Mouse (Mus musculus): ENCODE measurements around the gene Tut7. TPM values are rescaled to one million over a fixed set of nuclear protein-coding genes. Genes with fewer than 3 reads are reported as not detected.
A peak's percentile ranks its signal among the peaks of the same experiment; 100 is the strongest.
"Not testable (repeated sequence)": the region's sequence is repeated elsewhere in the genome, so short reads cannot be mapped to it uniquely, and the experiment has no call there.

Gene Tut7
- polyA plus RNA-seq, 1 experiment from 2014 or later: 35.0 TPM

- ATAC-seq (ENCODE audit: insufficient number of reproducible peaks, insufficient read depth, low FRiP score, low read depth): no peak
- Histone ChIP-seq H3K27ac (replicated peaks in 1 of 2; ENCODE audit: control insufficient read depth in 1 of 2, insufficient read depth in 1 of 2, low read depth in 2 of 2, low read length in 2 of 2) (0 out of 4 replicates have a peak overlapping the region, but pooled peaks of 1 of the 2 experiments have one; percentile 25), H3K9me3 (ENCODE audit: control insufficient read depth, low read length) (no peaks in the 10 kb centered on the region; the same call in 1 of the 2 replicates), H3K36me3 (ENCODE audit: control insufficient read depth, insufficient read depth, low read length) (no peaks in the 10 kb centered on the region), H3K4me3 (ENCODE audit: control insufficient read depth in 1 of 2, insufficient read depth in 1 of 2, low read depth in 1 of 2, low read length in 2 of 2) (no peak overlapping the region), H3K4me1 (ENCODE audit: control insufficient read depth in 2 of 2, insufficient read depth in 2 of 2, low read length in 2 of 2) (peaks cover 7 to 12% of the 10 kb centered on the region in 2 experiments), H3K4me2 (ENCODE audit: low read length) (0 out of 2 replicates have a peak overlapping the region, but pooled peaks have one; percentile 12), H3K9ac (ENCODE audit: low read length) (no peak overlapping the region), H3K27me3 (ENCODE audit: control insufficient read depth, insufficient read depth, low read length) (peaks cover 4% of the 10 kb centered on the region)
- 34% methylated on average over 9 of the region's 9 CpGs for WGBS
These were observed 30.5 kb upstream of the Tut7 start for GRCm38 (mm10) chr13:59853471-59853870.

DNA sequence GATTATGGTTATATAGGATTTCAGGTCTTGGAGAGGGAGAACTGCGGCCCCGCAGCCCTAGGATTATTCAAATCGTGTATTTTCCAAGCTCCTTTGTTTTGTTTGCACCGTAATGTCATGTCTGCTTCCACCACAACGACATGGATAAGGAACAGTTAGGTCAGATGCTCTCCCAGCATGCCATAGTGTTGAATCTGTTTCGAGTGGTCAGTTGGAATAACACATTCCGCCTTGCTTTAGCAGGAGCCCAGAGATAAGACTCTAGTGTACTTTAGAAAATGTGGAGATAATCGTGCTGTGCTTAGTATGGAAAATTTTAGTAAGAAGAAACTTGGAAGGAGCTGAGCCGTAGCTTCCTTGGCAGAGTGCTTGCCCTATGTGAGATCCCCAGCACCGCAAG lies 27.4 kb upstream of the Tut7 start:
- Histone ChIP-seq H3K36me3 (ENCODE audit: control insufficient read depth, insufficient read depth, low read length) (no peaks in the 10 kb centered on the region), H3K4me2 (ENCODE audit: low read length) (0 out of 2 replicates have a peak overlapping the region, but pooled peaks have one; percentile 21), H3K4me1 (ENCODE audit: control insufficient read depth in 2 of 2, insufficient read depth in 2 of 2, low read length in 2 of 2) (peaks cover 7 to 12% of the 10 kb centered on the region in 2 experiments), H3K9me3 (ENCODE audit: control insufficient read depth, low read length) (no peaks in the 10 kb centered on the region), H3K27me3 (ENCODE audit: control insufficient read depth, insufficient read depth, low read length) (peaks cover 2% of the 10 kb centered on the region), H3K27ac (replicated peaks in 1 of 2; ENCODE audit: control insufficient read depth in 1 of 2, insufficient read depth in 1 of 2, low read depth in 2 of 2, low read length in 2 of 2) (peak overlapping the region; percentile 12 to 40; a peak in 3 of 4 replicates), H3K9ac (ENCODE audit: low read length) (no peak overlapping the region), H3K4me3 (ENCODE audit: control insufficient read depth in 1 of 2, insufficient read depth in 1 of 2, low read depth in 1 of 2, low read length in 2 of 2) (no peak overlapping the region)
- WGBS: 34% methylated on average over 10 of the region's 10 CpGs
- 0 out of 2 replicates have a peak, but pooled peaks have one; percentile 39 for ATAC-seq (ENCODE audit: insufficient number of reproducible peaks, insufficient read depth, low FRiP score, low read depth)

DNA sequence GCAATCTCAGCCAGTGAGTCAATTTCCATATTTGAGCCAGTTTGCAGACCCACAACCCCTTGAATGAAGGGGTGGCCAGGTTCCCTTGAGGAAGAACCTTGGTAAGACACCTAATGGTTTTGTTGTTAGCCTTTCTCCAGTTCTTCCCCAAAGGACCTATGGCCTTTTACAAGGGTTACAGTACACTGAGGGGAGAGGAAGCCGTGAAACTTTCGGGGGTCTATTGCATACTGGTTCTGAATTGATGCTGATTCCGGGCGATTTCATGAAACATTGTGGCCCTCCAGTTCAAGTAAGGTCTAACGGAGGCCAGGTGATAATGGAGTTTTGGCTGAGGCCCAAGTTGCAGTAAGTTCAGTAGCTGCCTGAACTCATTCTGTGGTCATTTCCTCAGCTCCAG lies 21.7 kb upstream of the Tut7 start:
- 74% methylated on average over 5 of the region's 5 CpGs for WGBS
- H3K27ac ChIP-seq (replicated peaks in 1 of 2; ENCODE audit: control insufficient read depth in 1 of 2, insufficient read depth in 1 of 2, low read depth in 2 of 2, low read length in 2 of 2): no peak overlapping the region

GRCm38 (mm10) chr13:59843976-59844375 lies 21.0 kb upstream of the Tut7 start:
- Histone ChIP-seq H3K27ac (replicated peaks in 1 of 2; ENCODE audit: control insufficient read depth in 1 of 2, insufficient read depth in 1 of 2, low read depth in 2 of 2, low read length in 2 of 2) (no peak overlapping the region), H3K4me3 (ENCODE audit: control insufficient read depth in 1 of 2, insufficient read depth in 1 of 2, low read depth in 1 of 2, low read length in 2 of 2) (no peak overlapping the region), H3K36me3 (ENCODE audit: control insufficient read depth, insufficient read depth, low read length) (no peaks in the 10 kb centered on the region), H3K4me1 (ENCODE audit: control insufficient read depth in 2 of 2, insufficient read depth in 2 of 2, low read length in 2 of 2) (peaks cover 0 to 3% of the 10 kb centered on the region in 2 experiments; a peak in 2 of 4 replicates), H3K9ac (ENCODE audit: low read length) (no peak overlapping the region), H3K27me3 (ENCODE audit: control insufficient read depth, insufficient read depth, low read length) (no peaks in the 10 kb centered on the region), H3K9me3 (ENCODE audit: control insufficient read depth, low read length) (no peaks in the 10 kb centered on the region), H3K4me2 (ENCODE audit: low read length) (no peak overlapping the region)
- 79% methylated on average over 5 of the region's 5 CpGs for WGBS
- no peak for ATAC-seq (ENCODE audit: insufficient number of reproducible peaks, insufficient read depth, low FRiP score, low read depth)

More for the DNA sequence above, 21.7 kb upstream of the Tut7 start:
- H3K4me3 ChIP-seq (ENCODE audit: control insufficient read depth in 1 of 2, insufficient read depth in 1 of 2, low read depth in 1 of 2, low read length in 2 of 2): no peak overlapping the region
- no peaks in the 10 kb centered on the region for H3K9me3 ChIP-seq (ENCODE audit: control insufficient read depth, low read length)
- no peak overlapping the region for H3K4me2 ChIP-seq (ENCODE audit: low read length)
- no peak overlapping the region for H3K9ac ChIP-seq (ENCODE audit: low read length)
- H3K27me3 ChIP-seq (ENCODE audit: control insufficient read depth, insufficient read depth, low read length): no peaks in the 10 kb centered on the region
- no peaks in the 10 kb centered on the region for H3K36me3 ChIP-seq (ENCODE audit: control insufficient read depth, insufficient read depth, low read length)
- H3K4me1 ChIP-seq (ENCODE audit: control insufficient read depth in 2 of 2, insufficient read depth in 2 of 2, low read length in 2 of 2): peaks cover 0 to 3% of the 10 kb centered on the region in 2 experiments; a peak in 2 of 4 replicates
- no peak for ATAC-seq (ENCODE audit: insufficient number of reproducible peaks, insufficient read depth, low FRiP score, low read depth)

- peak overlapping the region; percentile 16 to 19; a peak in 2 of 4 replicates for H3K4me3 ChIP-seq (ENCODE audit: control insufficient read depth in 1 of 2, insufficient read depth in 1 of 2, low read depth in 1 of 2, low read length in 2 of 2)
- ATAC-seq (ENCODE audit: insufficient number of reproducible peaks, insufficient read depth, low FRiP score, low read depth): peak; percentile 45; the same call in 1 of the 2 replicates
- H3K27me3 ChIP-seq (ENCODE audit: control insufficient read depth, insufficient read depth, low read length): no peaks in the 10 kb centered on the region
- no peaks in the 10 kb centered on the region for H3K9me3 ChIP-seq (ENCODE audit: control insufficient read depth, low read length)
- H3K27ac ChIP-seq (replicated peaks in 1 of 2; ENCODE audit: control insufficient read depth in 1 of 2, insufficient read depth in 1 of 2, low read depth in 2 of 2, low read length in 2 of 2): no peak overlapping the region
- WGBS: 22% methylated on average over 16 of the region's 16 CpGs
- H3K9ac ChIP-seq (ENCODE audit: low read length): no peak overlapping the region; the same call in 1 of the 2 replicates
- H3K36me3 ChIP-seq (ENCODE audit: control insufficient read depth, insufficient read depth, low read length): no peaks in the 10 kb centered on the region
- peak overlapping the region; percentile 53 for H3K4me2 ChIP-seq (ENCODE audit: low read length)
- H3K4me1 ChIP-seq (ENCODE audit: control insufficient read depth in 2 of 2, insufficient read depth in 2 of 2, low read length in 2 of 2): peaks cover 0 to 3% of the 10 kb centered on the region in 2 experiments; a peak in 2 of 4 replicates
These were observed 19.6 kb upstream of the Tut7 start for GRCm38 (mm10) chr13:59842226-59843210.

DNA sequence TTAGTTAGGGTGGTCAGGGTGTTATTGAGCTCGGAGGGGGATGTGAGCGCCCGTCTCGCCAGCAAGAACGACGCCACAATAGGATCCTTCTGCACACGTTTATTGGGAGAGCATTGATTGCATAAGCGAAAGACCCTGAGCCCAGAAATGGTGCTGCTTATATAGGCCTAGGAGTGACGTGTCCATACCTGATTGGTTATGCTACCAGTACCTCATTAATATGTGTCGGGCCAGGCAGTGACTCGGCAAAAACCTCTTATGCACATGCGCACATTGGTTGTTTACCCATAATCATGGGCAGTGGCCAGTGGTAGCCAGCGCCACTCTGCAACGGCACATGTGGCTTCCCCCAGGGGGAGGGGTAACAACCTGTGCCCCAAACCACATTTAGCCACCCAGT lies 18.8 kb upstream of the Tut7 start:
- not testable (repeated sequence) for H3K27me3 ChIP-seq (ENCODE audit: control insufficient read depth, insufficient read depth, low read length); H3K4me3 ChIP-seq (ENCODE audit: control insufficient read depth in 1 of 2, insufficient read depth in 1 of 2, low read depth in 1 of 2, low read length in 2 of 2); H3K9ac ChIP-seq (ENCODE audit: low read length); H3K36me3 ChIP-seq (ENCODE audit: control insufficient read depth, insufficient read depth, low read length); H3K9me3 ChIP-seq (ENCODE audit: control insufficient read depth, low read length); ATAC-seq (ENCODE audit: insufficient number of reproducible peaks, insufficient read depth, low FRiP score, low read depth); H3K4me1 ChIP-seq (ENCODE audit: control insufficient read depth in 2 of 2, insufficient read depth in 2 of 2, low read length in 2 of 2); H3K27ac ChIP-seq (replicated peaks in 1 of 2; ENCODE audit: control insufficient read depth in 1 of 2, insufficient read depth in 1 of 2, low read depth in 2 of 2, low read length in 2 of 2); H3K4me2 ChIP-seq (ENCODE audit: low read length)
- WGBS: 89% methylated on average over 11 of the region's 14 CpGs

GRCm38 (mm10) chr13:59840429-59841169 lies 17.7 kb upstream of the Tut7 start:
- no peak overlapping the region for H3K4me3 ChIP-seq (ENCODE audit: control insufficient read depth in 1 of 2, insufficient read depth in 1 of 2, low read depth in 1 of 2, low read length in 2 of 2)
- no peak overlapping the region for H3K4me2 ChIP-seq (ENCODE audit: low read length)
- WGBS: 78% methylated on average over 11 of the region's 11 CpGs
- no peak overlapping the region for H3K9ac ChIP-seq (ENCODE audit: low read length)
- no peaks in the 10 kb centered on the region for H3K36me3 ChIP-seq (ENCODE audit: control insufficient read depth, insufficient read depth, low read length)
- no peaks in the 10 kb centered on the region for H3K9me3 ChIP-seq (ENCODE audit: control insufficient read depth, low read length)
- H3K4me1 ChIP-seq (ENCODE audit: control insufficient read depth in 2 of 2, insufficient read depth in 2 of 2, low read length in 2 of 2): peaks cover 0 to 3% of the 10 kb centered on the region in 2 experiments; a peak in 3 of 4 replicates
- no peak overlapping the region for H3K27ac ChIP-seq (replicated peaks in 1 of 2; ENCODE audit: control insufficient read depth in 1 of 2, insufficient read depth in 1 of 2, low read depth in 2 of 2, low read length in 2 of 2)
- no peaks in the 10 kb centered on the region for H3K27me3 ChIP-seq (ENCODE audit: control insufficient read depth, insufficient read depth, low read length)
- ATAC-seq (ENCODE audit: insufficient number of reproducible peaks, insufficient read depth, low FRiP score, low read depth): no peak
